Mouse (Mus musculus) gonadal fat pad, adult 2 months (tissue): ENCODE data around the gene A730009L09Rik. TPM values are rescaled to one million over a fixed set of nuclear protein-coding genes. Genes with fewer than 3 reads are reported as not detected.

Source experiments
- DNase-seq: peaks from one replicate; pipeline ENCODE4 v3.0.0-alpha.2; 2012; ENCODE audit warnings: low read depth
- polyA plus RNA-seq: library from polyadenylated mRNA; depleted of rRNA; stranded (reverse); fragments of >200 nt; gene quantifications from 2 replicates; pipeline ENCODE4 v1.2.3, GENCODE M21; 2012; rRNA removed

A730009L09Rik gene
- polyA plus RNA-seq = not detected in 2 replicates

DNA sequence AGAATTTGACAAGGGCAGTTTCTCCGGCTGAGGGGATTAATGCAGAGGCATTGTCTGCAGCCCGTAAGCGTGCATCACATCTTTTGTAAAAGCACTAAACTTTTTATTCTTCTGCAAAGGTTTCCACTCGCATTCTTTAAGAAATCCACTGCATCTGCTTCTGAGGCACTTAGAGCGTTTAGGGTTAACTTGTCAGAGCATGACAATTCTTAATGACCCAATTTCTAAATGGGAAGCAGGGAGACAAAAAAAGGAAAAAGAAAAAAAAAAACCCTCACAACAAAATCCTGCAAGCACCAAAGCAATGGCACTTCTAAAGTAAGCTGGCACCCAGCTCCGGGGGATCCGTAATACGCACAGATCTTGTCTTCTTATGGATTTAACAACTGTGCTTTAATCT, at the start of gene A730009L09Rik:
TSS of gene A730009L09Rik (plus strand) at position 301 of the 400 bp plus-strand sequence.
- DNase-seq = no peak

DNA sequence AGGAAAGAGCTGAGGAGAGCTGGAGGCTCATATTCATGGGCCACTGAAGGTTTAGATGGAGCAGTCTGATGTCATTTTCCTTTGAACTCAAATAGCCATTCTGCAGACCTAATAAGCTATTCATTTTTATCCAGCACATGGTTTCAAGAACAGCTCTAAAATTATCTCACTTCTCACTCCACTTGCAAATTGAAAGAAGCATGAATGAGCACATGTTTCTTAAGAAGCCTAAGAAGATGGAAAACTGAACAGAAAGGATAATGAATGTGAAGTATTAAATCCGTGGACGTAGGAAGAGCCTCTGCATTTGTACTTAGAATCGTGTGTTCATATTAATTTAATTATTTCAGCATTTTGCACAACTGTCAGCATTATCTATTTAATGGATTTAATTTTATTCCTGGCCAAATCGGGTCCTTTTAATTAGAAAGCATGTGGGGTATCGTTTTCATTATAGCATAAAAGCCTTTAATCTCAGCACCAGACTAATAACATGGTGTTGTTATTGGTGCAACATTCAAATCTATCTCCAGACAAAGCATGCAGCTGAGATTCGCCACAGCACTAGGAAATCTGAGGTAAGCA, 49.2 kb upstream of the A730009L09Rik start:
- no peak for DNase-seq

DNA sequence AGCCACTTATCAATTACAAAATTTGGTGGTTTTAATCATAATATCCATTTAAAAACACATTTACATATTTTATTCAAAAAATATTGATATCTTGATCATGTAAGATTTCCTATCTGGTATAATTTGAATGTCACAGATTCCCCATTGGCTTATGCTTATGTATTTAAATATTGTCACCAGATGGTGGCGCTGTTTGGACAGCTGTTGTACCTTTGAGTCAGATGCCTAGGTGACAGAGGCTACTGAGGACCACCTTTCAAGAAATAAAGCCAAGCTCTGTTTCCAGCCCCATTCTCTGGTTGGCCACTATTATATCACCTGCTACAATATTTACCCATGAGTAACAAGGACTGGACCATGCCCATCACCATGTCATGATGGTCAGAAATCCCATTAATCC, 46.0 kb upstream of the A730009L09Rik start:
- DNase-seq = no peak

DNA sequence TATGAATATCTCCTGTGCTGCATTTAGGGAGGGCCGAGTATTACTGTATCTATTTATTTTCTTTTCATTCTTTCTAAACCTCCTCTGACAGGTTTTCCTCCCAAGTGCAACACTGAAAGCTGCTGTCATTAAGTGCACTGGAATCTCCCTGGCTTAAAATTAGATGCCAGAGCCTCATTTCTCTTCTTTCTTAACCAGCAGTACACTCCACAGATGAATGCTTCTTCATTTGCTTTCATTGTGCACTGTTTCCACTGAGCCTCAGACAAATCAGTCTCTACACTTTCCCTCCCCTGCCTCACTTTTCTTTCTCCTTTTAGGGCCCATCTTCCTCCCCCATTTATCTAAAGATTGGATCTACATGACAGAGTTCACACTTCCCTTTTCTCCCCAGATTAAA, 44.9 kb upstream of the A730009L09Rik start:
- DNase-seq = no peak

DNA sequence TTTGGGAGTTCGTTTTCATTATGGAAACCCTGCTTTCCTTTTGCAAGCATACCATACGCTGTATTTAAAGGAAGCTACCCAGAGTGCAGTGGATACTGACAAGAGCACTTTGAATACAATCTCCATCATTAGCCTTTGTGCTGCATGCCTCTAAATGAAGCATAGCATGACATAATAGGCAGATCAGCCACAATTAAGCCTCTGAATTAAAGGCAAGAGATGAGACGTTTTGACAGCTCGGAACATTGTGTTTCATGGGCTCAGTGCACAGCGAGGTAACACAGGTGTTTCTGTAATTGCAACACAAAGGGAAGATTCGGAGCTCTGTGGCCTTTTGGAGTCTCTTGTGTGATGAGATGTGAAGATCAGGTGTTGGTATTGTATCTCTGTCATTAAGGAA, 41.5 kb upstream of the A730009L09Rik start:
- DNase-seq = no peak

DNA sequence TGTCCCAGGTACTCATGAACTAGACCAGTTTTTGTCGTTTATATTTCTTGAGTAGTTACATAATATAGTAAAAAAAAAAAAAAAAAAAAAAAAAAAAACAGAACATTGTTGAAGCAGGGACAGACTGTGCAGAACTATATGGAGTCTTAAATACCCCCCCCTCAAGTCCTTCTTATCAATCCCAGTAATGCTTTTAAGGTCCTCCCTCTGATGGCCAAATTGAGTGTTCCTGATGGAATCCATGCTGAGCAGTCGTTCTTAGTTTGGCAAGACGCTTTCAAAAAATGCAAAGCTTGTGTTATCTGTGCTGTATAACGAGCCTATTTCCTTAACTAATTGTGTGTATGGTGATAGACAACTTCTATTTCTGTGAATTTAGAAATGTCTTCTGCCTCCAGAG, 40.2 kb upstream of the A730009L09Rik start:
- no peak for DNase-seq

DNA sequence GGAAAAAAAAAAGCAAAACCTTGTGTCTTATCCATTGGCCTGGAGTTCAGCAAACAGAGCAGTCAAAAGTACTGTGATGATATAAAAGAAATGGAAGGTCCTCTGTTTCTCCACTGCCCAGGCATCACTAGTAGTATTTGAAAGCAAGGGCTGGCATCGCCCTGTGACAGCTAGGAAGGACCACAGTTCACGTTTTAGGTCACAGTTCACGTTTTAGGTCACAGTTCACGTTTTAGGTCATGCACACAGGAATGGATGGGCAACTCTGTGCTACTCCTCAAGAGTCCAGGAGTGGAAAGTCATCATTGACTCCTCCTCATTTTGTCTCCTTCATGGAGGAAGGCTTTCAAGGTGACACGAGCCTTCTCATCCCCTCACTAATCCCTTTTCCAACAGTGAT, 38.0 kb upstream of the A730009L09Rik start:
- no peak for DNase-seq

DNA sequence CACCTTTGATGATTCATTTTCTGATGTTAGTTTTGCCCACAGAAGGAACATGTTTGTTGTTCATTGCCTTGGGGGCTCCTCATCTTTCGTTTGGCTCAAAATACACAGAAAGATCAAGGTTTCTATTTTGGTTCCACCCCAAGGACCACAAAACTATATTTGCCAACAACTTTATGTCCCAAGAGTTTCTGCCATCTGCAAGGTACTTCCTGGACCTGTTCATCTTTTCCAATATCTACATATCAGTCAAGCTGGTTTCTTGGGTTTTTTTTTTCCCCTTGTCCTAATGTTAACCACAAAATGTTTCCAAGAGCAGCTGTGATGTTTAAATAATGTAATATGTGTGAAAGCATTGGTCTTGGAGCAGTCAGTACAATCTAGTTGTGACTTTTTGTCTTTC, 37.4 kb upstream of the A730009L09Rik start:
- DNase-seq = no peak

DNA sequence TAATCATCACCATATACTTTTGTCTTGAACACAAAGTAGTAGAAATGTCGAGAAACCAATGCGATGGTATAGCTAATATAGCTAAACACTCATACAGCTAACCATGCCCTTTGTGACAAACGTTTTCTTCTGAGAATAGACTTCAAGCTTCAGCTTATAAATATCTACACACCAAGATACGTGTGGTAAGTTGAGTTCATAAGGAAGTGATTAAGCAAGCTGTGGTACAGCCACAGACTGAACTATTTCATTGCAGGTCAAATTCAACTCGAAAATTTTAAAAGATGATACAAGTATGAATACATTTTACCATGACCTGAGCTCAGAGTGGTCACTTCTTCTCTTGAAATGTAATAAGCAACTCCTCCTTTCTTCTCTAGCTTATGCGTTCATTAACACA, 37.0 kb upstream of the A730009L09Rik start:
- DNase-seq = no peak

DNA sequence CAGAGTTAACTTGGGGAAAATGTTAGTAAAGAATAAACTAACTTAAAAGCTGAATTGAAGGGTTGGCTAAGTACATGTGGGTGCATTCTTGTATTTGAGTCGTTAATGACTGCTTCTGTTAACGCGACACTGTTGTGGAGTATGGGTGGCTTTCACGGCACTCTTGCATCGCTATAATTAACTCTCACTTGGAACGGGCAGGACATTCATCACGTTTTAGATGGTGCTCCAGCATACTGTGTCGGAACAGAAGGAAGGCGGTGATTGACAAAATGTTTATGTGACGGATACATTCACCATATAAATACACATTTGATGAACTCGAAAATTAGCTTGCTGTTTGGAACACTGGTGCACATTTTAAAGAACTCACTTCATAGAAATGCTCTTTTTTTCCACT, 29.0 kb upstream of the A730009L09Rik start:
- no peak for DNase-seq

DNA sequence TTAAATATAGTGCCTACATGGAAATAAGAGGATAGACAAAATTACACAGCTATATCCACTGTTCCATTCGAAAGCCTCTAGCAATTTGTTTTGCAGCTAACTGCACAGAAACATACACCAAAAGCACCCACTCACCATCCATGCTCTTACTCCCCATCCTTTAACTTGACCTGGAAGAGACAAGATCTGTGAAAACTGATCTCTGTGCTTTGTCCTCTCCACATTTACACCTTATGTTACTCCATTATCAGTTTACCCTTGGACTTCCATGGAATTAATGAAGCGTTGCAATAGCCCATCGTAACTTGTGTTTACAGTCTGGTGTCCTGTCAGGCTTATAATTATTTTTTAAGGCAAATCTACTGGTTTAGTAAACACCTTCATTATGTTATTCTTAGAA, 20.1 kb upstream of the A730009L09Rik start:
- DNase-seq = no peak

DNA sequence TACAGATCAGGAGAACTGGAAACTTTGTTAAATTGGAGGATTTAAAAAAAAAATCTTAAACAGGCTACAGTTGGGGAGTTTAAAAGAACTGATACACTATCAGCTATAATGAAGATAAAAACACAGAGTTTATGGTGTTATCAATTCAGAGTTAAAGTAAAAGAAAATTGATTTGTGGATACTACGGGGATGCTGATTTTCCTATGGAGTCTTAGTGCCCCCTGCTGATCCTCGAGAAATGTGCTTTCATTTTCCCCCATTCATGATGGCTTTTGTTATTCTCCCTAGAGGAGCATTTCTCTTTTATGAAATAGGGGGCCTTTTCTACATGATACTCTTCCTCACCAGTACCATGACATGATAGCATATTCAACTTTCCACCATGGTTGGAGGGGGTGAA, 19.5 kb upstream of the A730009L09Rik start:
- no peak for DNase-seq

DNA sequence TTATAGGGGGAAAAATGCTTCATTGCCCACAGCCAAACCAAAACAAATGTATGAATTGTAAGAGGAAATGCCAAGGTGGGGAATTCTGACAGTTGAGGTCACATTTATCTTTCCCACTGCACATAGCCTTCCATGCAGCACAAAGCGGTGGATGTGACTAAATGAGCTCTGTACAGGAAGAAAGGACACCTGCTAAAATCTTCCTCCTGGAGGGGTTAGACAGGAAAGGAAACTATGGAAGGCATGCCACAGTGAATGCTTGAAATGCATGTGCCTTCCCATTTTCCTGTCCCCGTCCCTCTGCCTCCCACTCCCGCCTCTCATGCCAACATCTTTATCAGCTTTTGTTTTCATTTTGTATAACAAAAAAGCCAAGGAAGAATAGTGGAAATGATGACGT, 7.2 kb upstream of the A730009L09Rik start:
- no peak for DNase-seq

DNA sequence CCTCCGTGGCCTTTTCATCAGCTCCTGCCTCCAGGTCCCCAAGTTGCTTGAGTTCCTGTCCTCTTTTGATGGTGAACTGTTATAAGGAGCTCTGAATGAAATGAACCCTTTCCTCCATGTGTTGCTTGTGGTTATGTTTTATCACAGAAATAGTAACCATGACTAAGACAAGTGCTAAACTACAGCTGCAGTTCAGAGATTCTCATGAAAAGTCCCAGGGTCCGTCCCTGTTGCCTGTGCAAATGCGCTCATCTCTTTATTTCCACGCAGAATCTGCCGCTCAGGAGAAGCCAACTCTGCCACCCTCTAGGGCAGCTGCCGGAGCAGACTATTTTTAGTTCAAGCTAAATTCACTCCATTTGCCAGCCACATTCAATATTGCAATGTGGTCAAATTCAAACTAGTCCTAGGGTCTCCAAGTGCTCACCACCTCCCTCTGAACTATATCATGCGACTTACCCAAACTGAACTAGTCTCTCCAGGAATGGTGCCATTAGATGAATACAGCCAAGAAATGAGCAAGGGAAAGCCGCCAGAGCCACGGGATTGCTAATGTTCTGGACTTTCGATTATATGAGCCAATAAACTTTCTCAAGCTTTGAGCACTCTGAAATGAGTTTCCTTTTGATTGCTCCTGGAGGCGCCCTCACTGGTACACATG, 7.2 kb downstream of the A730009L09Rik start:
- DNase-seq = no peak

DNA sequence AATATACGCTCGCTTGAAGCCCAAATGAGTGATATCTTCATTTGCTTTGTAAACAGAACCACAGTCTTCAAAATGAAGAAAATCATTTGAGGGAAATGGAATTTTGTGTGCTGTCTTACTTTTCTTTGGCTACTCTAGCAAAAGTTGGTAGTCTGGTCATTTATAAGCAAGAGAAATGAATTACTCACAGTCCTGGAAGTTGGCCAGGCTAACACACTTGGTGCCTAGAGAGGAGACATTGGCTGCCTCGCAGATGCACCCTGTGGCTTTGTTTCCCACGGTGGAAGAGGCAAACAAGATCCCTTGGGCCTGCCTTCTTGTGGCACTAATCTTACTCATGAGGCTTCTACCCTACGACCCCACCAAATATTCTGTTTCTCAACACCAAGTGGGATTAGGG, 8.1 kb downstream of the A730009L09Rik start:
- no peak for DNase-seq

DNA sequence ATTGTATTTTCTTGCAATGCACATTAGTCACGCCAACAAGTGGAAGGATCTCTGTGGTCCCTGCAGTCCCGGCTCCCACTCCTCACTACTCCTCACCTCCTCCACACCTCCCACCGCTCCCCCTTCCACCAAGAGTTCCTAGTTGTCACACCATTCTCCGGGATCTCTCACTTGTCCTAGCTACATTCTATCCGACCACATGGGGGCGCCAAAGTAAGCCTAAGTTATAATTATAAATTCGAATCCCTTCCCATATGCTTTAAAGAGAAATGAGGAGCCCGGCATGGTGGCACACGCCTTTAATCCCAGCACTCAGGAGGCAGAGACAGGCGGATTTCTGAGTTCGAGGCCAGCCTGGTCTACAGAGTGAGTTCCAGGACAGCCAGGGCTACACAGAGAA, 12.5 kb downstream of the A730009L09Rik start:
- DNase-seq = no peak

DNA sequence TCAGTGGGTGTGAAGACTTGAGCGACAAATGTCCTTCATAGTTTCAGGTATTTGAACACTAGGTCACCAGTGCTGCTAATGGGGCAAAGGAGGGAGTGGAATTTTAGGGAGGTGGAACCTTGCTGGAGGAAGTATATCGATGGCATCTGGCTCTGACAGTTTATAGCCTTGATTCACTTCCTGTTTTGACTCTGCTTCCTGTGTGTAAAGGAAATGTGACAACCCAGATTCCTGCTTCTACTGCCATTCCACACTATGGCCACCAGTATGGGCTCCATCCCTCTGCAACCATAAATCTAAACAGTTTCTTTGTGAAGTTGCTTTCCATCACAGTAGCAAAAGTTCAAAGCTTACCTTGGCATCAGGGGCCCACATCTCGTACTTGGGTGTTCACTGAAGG, 17.9 kb downstream of the A730009L09Rik start:
- DNase-seq = no peak

DNA sequence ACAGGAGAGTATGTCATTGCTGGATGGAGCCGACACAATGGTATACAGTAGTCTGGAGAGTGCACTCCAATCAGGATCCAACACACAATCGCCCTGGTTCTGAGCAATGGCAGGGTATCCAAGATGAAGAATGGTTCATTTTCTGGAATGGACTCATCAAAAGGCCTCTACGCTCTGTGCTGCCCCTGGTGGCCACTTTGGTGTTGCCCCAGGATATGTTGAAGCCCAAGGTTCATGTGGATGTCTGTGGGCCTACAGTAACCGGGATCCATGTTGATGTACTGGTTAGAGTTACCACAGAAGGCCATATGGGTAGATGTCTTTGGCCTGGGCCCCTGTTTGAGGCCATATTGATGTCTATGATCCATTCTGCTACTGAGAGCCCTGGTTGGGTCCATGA, 31.1 kb downstream of the A730009L09Rik start:
- no peak for DNase-seq

DNA sequence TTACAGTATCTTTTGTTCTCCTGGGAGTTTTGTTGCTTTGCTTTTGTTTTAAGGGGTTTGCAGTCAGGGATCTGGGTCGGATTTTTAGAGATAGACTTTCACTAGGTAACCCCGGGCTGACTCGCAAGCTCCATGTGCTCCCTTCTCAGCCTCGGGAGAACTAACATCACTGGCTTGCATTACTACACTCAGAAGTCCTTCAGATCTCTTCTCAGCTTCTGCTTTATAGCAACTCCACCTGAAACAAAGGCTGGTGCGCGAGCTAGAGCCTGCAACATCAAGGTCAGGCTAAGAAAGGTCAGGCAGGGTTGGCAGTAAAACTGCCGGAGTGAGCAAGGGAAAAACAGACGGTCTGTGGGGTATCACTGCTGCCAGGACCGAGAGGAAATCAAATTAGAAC, 34.2 kb downstream of the A730009L09Rik start:
- DNase-seq = no peak

DNA sequence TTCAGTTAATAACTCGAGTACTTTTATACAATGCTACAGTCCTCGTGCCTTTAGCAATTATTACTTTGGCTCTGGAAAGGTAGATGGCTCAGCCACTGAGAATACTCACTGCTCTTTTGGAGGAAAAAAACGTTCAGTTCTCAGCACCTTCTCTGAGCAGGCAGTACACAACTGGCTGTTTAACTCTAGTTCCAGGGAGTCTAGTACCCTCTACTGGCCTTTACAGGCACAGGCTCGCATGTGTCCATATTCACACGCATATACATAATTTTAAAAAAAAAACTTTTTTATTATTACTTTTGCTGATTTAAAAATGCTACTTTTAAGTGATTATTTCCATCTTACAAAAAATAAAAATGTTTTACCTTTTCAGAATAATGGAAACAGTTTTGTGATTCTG, 35.5 kb downstream of the A730009L09Rik start:
- no peak for DNase-seq

DNA sequence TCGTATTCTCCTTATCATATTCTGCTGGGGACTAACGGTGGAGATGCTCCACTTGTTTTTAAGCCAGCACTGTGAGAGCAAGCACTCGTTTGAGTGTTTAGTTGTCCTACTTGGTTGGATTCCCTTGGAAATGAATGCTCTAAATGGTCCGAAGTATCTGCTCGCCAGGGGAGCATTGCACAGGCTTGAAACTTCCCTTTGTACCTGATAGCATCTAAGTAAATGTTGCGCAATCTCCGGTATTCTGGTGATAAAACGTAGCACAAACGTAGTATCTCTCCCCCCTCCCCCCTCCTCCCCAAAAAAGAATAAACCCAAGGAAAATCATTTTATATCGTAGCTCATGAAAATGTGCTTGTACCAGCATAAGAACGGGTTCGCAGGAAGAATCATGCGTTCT, 39.1 kb downstream of the A730009L09Rik start:
- no peak for DNase-seq

DNA sequence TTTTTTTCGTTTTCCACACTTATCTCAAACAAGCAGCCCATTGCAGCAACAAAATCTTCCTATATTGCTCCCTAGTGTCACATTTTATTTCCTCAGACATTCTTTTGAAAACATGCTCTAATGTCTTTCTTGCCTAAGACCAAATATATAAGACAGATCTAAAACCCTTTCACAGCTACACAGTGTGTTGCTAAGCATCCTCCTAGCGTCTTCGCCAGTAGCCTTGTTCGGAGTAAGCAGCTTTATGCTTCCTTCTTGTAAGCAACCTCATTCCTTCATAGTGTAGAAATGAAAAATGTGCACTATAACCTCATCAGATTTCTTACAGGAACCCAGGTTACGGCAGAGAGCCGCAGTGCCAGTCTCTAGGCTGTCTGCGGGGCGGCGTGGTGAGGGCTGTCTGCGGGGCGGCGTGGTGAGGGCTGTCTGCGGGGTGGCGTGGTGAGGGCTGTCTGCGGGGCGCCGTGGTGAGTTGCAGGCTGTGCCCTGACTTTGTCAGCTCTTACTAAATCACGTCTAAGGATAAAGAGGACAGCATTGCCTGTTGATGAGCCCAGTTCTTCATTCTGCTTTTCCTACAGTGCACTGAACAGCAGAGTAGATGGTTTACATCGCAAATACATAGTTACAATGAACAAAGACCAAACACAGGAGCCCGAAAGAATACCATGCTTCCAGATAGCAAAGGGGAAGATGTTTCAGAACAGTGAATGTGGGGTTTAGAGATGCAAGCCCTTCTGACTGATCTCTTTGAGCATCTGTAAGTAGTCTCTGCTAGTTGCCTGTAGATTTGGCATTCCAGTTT, 43.4 kb downstream of the A730009L09Rik start:
- no peak for DNase-seq
